Mouse (Mus musculus): Measurements from ENCODE around the gene Cldn10. TPM values are rescaled to one million over a fixed set of nuclear protein-coding genes. Genes with fewer than 3 reads are reported as not detected.

Gene Cldn10
- polyA plus RNA-seq, 1 experiment from 2014 or later = 59.2 TPM

DNA sequence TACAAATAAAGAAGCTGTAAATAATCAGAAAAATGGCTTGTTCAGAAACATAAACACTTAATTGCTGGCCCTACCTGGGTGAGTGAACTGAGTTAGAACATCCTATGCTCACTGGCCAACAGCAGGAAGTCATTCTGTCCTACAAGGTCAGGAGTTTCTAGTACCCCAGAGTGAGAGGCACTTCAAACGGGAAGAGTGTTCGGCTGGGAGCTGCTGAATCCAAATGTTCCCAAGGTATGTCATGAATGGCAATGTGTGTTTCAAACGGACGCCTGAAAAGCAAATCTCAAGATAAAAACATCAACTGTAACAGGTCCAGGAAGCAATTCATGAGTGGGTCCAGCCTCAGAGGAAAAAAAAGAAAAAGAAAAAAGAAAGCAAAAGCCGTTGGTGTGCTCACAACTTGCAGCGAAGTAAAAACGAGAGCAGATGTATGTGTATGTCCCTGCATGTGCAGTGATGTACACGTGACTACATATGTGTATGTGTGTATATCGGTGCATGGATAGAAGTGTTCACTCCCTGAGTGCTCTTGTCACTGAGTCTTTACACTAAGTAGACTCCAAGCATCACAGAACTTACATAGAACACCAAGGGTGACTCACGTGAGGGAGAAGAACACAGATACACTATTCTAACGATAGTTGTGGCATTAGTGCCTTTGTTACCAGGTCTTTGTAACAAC is 62.4 kb downstream of the Cldn10 start:
- no peak overlapping the region; the same call in 1 of the 2 replicates for H3K4me3 ChIP-seq (ENCODE audit: low read depth, low read length)

DNA sequence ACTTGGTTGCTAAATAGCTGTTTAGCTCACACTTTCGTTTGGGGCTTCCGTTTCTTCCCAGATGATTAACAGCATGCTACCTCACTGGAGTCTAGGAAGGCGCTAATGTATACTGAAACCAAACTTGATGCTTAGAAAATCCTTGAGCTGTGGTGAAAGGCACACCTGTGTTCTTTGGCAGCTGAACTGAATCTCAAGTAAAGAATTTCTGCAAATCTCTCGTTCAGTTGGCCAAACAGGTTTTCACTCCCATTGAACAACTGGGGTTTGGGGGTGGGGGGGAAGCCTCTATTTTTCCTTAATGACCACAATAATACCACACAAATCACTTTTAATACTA is 63.0 kb downstream of the Cldn10 start:
- Histone ChIP-seq H3K4me1 (ENCODE audit: insufficient read depth, low read depth, low read length) (peaks cover 6% of the 10 kb centered on the region; the same call in 1 of the 2 replicates), H3K27me3 (replicated peaks; ENCODE audit: insufficient read depth, low read length) (no peaks in the 10 kb centered on the region), H3K4me2 (replicated peaks; ENCODE audit: low read depth, low read length) (peak overlapping the region; percentile 27), H3K4me3 (ENCODE audit: low read depth, low read length) (no peak overlapping the region), H3K9me3 (ENCODE audit: low read length) (no peaks in the 10 kb centered on the region), H3K9ac (replicated peaks; ENCODE audit: low read depth) (no peak overlapping the region), H3K27ac (ENCODE audit: low read length) (peak overlapping the region; percentile 68), H3K36me3 (ENCODE audit: insufficient read depth, low read length) (no peaks in the 10 kb centered on the region)
- DNase-seq (ENCODE audit: low spot score) (peak; percentile 74), ATAC-seq (peak; percentile 37; the same call in 1 of the 2 replicates)
- peak; percentile 31; the same call in 1 of the 2 replicates for TF ChIP-seq EP300 (IDR thresholded peaks at IDR 0.05)
- TF ChIP-seq CTCF (IDR thresholded peaks at IDR 0.05) = no peak
- WGBS = 37% methylated on average over 4 of the region's 4 CpGs

More for the DNA sequence above, 62.4 kb downstream of the Cldn10 start:
- WGBS = 53% methylated on average over 11 of the region's 11 CpGs
- Histone ChIP-seq H3K4me1 (ENCODE audit: insufficient read depth, low read depth, low read length) (peaks cover 6% of the 10 kb centered on the region; the same call in 1 of the 2 replicates), H3K9ac (replicated peaks; ENCODE audit: low read depth) (no peak overlapping the region), H3K36me3 (ENCODE audit: insufficient read depth, low read length) (no peaks in the 10 kb centered on the region), H3K9me3 (ENCODE audit: low read length) (no peaks in the 10 kb centered on the region), H3K4me2 (replicated peaks; ENCODE audit: low read depth, low read length) (peak overlapping the region; percentile 27), H3K27ac (ENCODE audit: low read length) (peak overlapping the region; percentile 68), H3K27me3 (replicated peaks; ENCODE audit: insufficient read depth, low read length) (no peaks in the 10 kb centered on the region)
- ATAC-seq (peak; percentile 36), DNase-seq (ENCODE audit: low spot score) (peak; percentile 71)
- peak; percentile 72 for TF ChIP-seq EP300 (IDR thresholded peaks at IDR 0.05)
- no peak for TF ChIP-seq CTCF (IDR thresholded peaks at IDR 0.05)

DNA sequence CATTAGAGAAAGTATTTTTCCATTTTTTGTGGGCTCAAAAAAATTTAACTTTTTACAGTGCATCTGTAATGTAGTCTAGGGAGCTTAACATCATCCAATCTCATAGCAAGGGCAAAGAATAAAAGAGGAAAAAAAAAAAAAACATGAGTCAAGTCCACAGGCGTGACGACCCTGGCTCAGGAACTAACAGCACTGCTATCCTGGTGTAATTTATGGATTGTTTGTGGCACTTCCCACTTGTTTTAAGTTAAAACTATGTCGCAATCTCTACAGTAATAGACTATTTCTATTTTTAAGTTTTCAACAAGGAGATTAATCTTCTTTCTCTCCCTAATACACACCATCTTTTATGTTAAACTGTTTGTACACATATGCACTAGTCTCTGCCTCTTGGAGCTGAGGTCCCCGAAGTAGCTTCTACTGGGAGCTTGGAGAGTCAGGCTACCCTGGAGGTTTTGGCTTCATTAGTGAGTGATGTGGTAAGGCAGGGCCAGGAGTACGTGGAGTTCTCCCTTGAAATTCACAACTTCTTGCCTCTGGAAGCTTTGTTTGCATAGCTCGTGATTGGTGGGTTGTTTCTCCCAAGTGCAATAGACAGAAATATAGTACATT is 63.9 kb downstream of the Cldn10 start:
- DNase-seq (ENCODE audit: low spot score) = peak; percentile 83
- 21% methylated on average over 6 of the region's 6 CpGs for WGBS
- H3K4me2 ChIP-seq (replicated peaks; ENCODE audit: low read depth, low read length) = no peak overlapping the region

DNA sequence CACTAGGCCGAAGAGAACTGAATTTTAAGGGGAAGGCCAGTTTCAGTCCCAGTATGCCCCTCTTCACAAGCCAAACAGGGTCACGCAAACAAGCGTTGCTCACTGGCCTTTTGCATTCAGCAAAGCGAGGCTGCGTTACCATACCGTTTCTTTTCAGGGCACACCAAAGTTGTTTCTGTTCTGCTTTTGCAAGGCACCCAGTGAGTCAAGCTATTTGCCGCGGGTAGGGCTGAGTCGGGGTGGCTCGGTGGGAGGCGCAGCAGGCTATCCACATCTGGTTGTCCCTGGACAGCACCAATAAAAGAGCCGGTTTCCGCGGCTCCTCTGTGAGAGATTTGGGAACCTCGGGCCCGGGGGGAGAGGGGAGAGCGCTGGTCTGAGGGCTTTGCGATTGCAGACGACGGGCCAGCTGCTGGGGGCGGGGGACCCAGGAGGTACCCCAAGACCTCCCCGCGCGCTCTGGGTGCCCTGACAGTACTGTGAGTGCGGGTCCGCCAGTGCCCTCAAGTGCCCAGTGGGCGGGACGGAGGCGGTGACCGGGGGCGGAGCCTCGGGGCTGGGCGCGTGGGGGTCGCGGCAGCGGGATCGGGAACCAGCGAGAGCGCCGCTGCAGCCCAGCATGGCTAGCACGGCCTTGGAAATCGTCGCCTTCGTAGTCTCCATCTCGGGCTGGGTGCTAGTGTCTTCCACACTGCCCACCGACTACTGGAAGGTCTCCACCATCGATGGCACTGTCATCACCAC is 66.8 kb downstream of the Cldn10 start:
- TF ChIP-seq CTCF (IDR thresholded peaks at IDR 0.05) (no peak), EP300 (IDR thresholded peaks at IDR 0.05) (no peak)
- DNase-seq (ENCODE audit: low spot score) (peak; percentile 77), ATAC-seq (peak; percentile 59)
- Histone ChIP-seq H3K27ac (ENCODE audit: low read length) (peak overlapping the region; percentile 77), H3K9ac (replicated peaks; ENCODE audit: low read depth) (peak overlapping the region; percentile 55), H3K4me1 (ENCODE audit: insufficient read depth, low read depth, low read length) (peaks cover 6% of the 10 kb centered on the region; the same call in 1 of the 2 replicates), H3K9me3 (ENCODE audit: low read length) (no peaks in the 10 kb centered on the region), H3K4me3 (ENCODE audit: low read depth, low read length) (peak overlapping the region; percentile 58), H3K27me3 (replicated peaks; ENCODE audit: insufficient read depth, low read length) (no peaks in the 10 kb centered on the region), H3K36me3 (ENCODE audit: insufficient read depth, low read length) (no peaks in the 10 kb centered on the region), H3K4me2 (replicated peaks; ENCODE audit: low read depth, low read length) (peak overlapping the region; percentile 93)
- 3% methylated on average over 38 of the region's 48 CpGs for WGBS

More for the DNA sequence above, 63.9 kb downstream of the Cldn10 start:
- no peak for TF ChIP-seq CTCF (IDR thresholded peaks at IDR 0.05)
- TF ChIP-seq EP300 (IDR thresholded peaks at IDR 0.05) = peak; percentile 8; the same call in 1 of the 2 replicates
- Histone ChIP-seq H3K4me3 (ENCODE audit: low read depth, low read length) (no peak overlapping the region), H3K27ac (ENCODE audit: low read length) (peak overlapping the region; percentile 68), H3K27me3 (replicated peaks; ENCODE audit: insufficient read depth, low read length) (no peaks in the 10 kb centered on the region), H3K36me3 (ENCODE audit: insufficient read depth, low read length) (no peaks in the 10 kb centered on the region), H3K4me1 (ENCODE audit: insufficient read depth, low read depth, low read length) (peaks cover 6% of the 10 kb centered on the region; the same call in 1 of the 2 replicates), H3K9ac (replicated peaks; ENCODE audit: low read depth) (no peak overlapping the region), H3K9me3 (ENCODE audit: low read length) (no peaks in the 10 kb centered on the region)
- peak; percentile 38 for ATAC-seq

DNA sequence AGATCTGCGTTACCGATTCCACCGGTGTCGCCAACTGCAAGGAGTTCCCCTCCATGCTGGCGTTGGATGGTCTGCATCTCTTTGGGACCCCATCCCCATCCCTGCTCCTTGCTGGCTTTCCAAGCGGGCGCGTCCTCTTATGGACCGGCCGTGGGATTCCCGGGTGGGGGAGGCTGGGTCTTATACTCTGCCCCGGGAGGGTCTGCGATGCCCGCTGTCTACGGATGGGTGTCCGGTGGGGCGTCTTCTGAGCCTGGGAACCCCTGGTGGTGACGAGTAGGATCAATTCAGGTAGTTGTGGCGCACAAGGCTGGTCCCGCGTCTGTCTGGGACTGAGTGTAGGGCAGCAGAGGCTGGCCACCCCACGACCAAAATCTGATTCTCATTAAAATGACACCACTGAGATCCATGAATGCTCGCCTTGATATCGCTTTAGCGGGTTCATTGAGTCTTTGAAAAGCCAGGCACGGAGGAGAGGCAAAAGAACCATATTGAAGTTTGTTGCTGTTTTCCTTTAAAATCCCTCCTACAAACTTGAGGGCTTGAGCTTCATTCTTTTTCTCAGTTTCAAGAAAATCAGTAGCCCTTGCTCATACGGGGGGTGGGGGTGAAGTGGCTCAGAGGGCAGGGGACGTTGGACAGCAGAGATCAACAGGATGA is 67.6 kb downstream of the Cldn10 start:
- Histone ChIP-seq H3K36me3 (ENCODE audit: insufficient read depth, low read length) (no peaks in the 10 kb centered on the region), H3K4me1 (ENCODE audit: insufficient read depth, low read depth, low read length) (peaks cover 6% of the 10 kb centered on the region; the same call in 1 of the 2 replicates), H3K4me2 (replicated peaks; ENCODE audit: low read depth, low read length) (peak overlapping the region; percentile 93), H3K27ac (ENCODE audit: low read length) (peak overlapping the region; percentile 77), H3K4me3 (ENCODE audit: low read depth, low read length) (peak overlapping the region; percentile 58), H3K27me3 (replicated peaks; ENCODE audit: insufficient read depth, low read length) (no peaks in the 10 kb centered on the region), H3K9me3 (ENCODE audit: low read length) (no peaks in the 10 kb centered on the region), H3K9ac (replicated peaks; ENCODE audit: low read depth) (peak overlapping the region; percentile 55)
- no peak for DNase-seq (ENCODE audit: low spot score)
- WGBS = 2% methylated on average over 28 of the region's 28 CpGs
- TF ChIP-seq CTCF (IDR thresholded peaks at IDR 0.05) (peak; percentile 36), EP300 (IDR thresholded peaks at IDR 0.05) (no peak)
- ATAC-seq = 0 out of 2 replicates have a peak, but pooled peaks have one; percentile 2

Data from lung, postnatal 0 days (tissue).